Mouse (Mus musculus): ENCODE measurements around the gene Peli1. TPM values are rescaled to one million over a fixed set of nuclear protein-coding genes. Genes with fewer than 3 reads are reported as not detected.

Gene Peli1
- total RNA-seq, 1 experiment from 2014 or later, result 50.1 TPM

GRCm38 (mm10) chr11:21121737-21122136, 30.6 kb downstream of the Peli1 start:
- ATAC-seq (replicated peaks in 1 of 2; ENCODE audit: insufficient read depth in 1 of 2, low FRiP score in 2 of 2, low TSS enrichment in 1 of 2, low read depth in 1 of 2, poor library complexity in 2 of 2, severe bottlenecking in 2 of 2), result no peak

- ATAC-seq (replicated peaks in 1 of 2; ENCODE audit: insufficient read depth in 1 of 2, low FRiP score in 2 of 2, low TSS enrichment in 1 of 2, low read depth in 1 of 2, poor library complexity in 2 of 2, severe bottlenecking in 2 of 2), result no peak
These were observed 31.3 kb downstream of the Peli1 start for GRCm38 (mm10) chr11:21122399-21122798.

GRCm38 (mm10) chr11:21131692-21132091, 40.6 kb downstream of the Peli1 start:
- no peak for ATAC-seq (replicated peaks in 1 of 2; ENCODE audit: insufficient read depth in 1 of 2, low FRiP score in 2 of 2, low TSS enrichment in 1 of 2, low read depth in 1 of 2, poor library complexity in 2 of 2, severe bottlenecking in 2 of 2)

- ATAC-seq (replicated peaks in 1 of 2; ENCODE audit: insufficient read depth in 1 of 2, low FRiP score in 2 of 2, low TSS enrichment in 1 of 2, low read depth in 1 of 2, poor library complexity in 2 of 2, severe bottlenecking in 2 of 2), result peak in 1 of 2 experiments; percentile 45; a peak in 2 of 4 replicates
These were observed 43.9 kb downstream of the Peli1 start for GRCm38 (mm10) chr11:21134875-21135451.

GRCm38 (mm10) chr11:21139453-21139852, 48.4 kb downstream of the Peli1 start:
- ATAC-seq (replicated peaks in 1 of 2; ENCODE audit: insufficient read depth in 1 of 2, low FRiP score in 2 of 2, low TSS enrichment in 1 of 2, low read depth in 1 of 2, poor library complexity in 2 of 2, severe bottlenecking in 2 of 2), result no peak

GRCm38 (mm10) chr11:21141242-21141641, 50.2 kb downstream of the Peli1 start:
- no peak for ATAC-seq (replicated peaks in 1 of 2; ENCODE audit: insufficient read depth in 1 of 2, low FRiP score in 2 of 2, low TSS enrichment in 1 of 2, low read depth in 1 of 2, poor library complexity in 2 of 2, severe bottlenecking in 2 of 2)

GRCm38 (mm10) chr11:21141755-21142154, 50.7 kb downstream of the Peli1 start:
- ATAC-seq (replicated peaks in 1 of 2; ENCODE audit: insufficient read depth in 1 of 2, low FRiP score in 2 of 2, low TSS enrichment in 1 of 2, low read depth in 1 of 2, poor library complexity in 2 of 2, severe bottlenecking in 2 of 2), result no peak

- no peak for ATAC-seq (replicated peaks in 1 of 2; ENCODE audit: insufficient read depth in 1 of 2, low FRiP score in 2 of 2, low TSS enrichment in 1 of 2, low read depth in 1 of 2, poor library complexity in 2 of 2, severe bottlenecking in 2 of 2)
These were observed 58.4 kb downstream of the Peli1 start for GRCm38 (mm10) chr11:21149476-21149875.

GRCm38 (mm10) chr11:21150316-21150715, 59.2 kb downstream of the Peli1 start:
- no peak for ATAC-seq (replicated peaks in 1 of 2; ENCODE audit: insufficient read depth in 1 of 2, low FRiP score in 2 of 2, low TSS enrichment in 1 of 2, low read depth in 1 of 2, poor library complexity in 2 of 2, severe bottlenecking in 2 of 2)

GRCm38 (mm10) chr11:21151672-21152071, 60.6 kb downstream of the Peli1 start:
- no peak for ATAC-seq (replicated peaks in 1 of 2; ENCODE audit: insufficient read depth in 1 of 2, low FRiP score in 2 of 2, low TSS enrichment in 1 of 2, low read depth in 1 of 2, poor library complexity in 2 of 2, severe bottlenecking in 2 of 2)

- ATAC-seq (replicated peaks in 1 of 2; ENCODE audit: insufficient read depth in 1 of 2, low FRiP score in 2 of 2, low TSS enrichment in 1 of 2, low read depth in 1 of 2, poor library complexity in 2 of 2, severe bottlenecking in 2 of 2), result no peak
These were observed 62.0 kb downstream of the Peli1 start for GRCm38 (mm10) chr11:21153111-21153510.

- ATAC-seq (replicated peaks in 1 of 2; ENCODE audit: insufficient read depth in 1 of 2, low FRiP score in 2 of 2, low TSS enrichment in 1 of 2, low read depth in 1 of 2, poor library complexity in 2 of 2, severe bottlenecking in 2 of 2), result no peak
These were observed 66.5 kb downstream of the Peli1 start for GRCm38 (mm10) chr11:21157595-21157994.

GRCm38 (mm10) chr11:21162093-21162492, 71.0 kb downstream of the Peli1 start:
- no peak for ATAC-seq (replicated peaks in 1 of 2; ENCODE audit: insufficient read depth in 1 of 2, low FRiP score in 2 of 2, low TSS enrichment in 1 of 2, low read depth in 1 of 2, poor library complexity in 2 of 2, severe bottlenecking in 2 of 2)

GRCm38 (mm10) chr11:21163143-21163542, 72.1 kb downstream of the Peli1 start:
- no peak for ATAC-seq (replicated peaks in 1 of 2; ENCODE audit: insufficient read depth in 1 of 2, low FRiP score in 2 of 2, low TSS enrichment in 1 of 2, low read depth in 1 of 2, poor library complexity in 2 of 2, severe bottlenecking in 2 of 2)

- no peak for ATAC-seq (replicated peaks in 1 of 2; ENCODE audit: insufficient read depth in 1 of 2, low FRiP score in 2 of 2, low TSS enrichment in 1 of 2, low read depth in 1 of 2, poor library complexity in 2 of 2, severe bottlenecking in 2 of 2)
These were observed 72.6 kb downstream of the Peli1 start for GRCm38 (mm10) chr11:21163673-21164072.

- no peak for ATAC-seq (replicated peaks in 1 of 2; ENCODE audit: insufficient read depth in 1 of 2, low FRiP score in 2 of 2, low TSS enrichment in 1 of 2, low read depth in 1 of 2, poor library complexity in 2 of 2, severe bottlenecking in 2 of 2)
These were observed 73.4 kb downstream of the Peli1 start for GRCm38 (mm10) chr11:21164312-21164993.

- no peak for ATAC-seq (replicated peaks in 1 of 2; ENCODE audit: insufficient read depth in 1 of 2, low FRiP score in 2 of 2, low TSS enrichment in 1 of 2, low read depth in 1 of 2, poor library complexity in 2 of 2, severe bottlenecking in 2 of 2)
These were observed 74.0 kb downstream of the Peli1 start for GRCm38 (mm10) chr11:21164994-21165560.

GRCm38 (mm10) chr11:21166495-21167096, 75.5 kb downstream of the Peli1 start:
- ATAC-seq (replicated peaks in 1 of 2; ENCODE audit: insufficient read depth in 1 of 2, low FRiP score in 2 of 2, low TSS enrichment in 1 of 2, low read depth in 1 of 2, poor library complexity in 2 of 2, severe bottlenecking in 2 of 2), result peak; percentile 25 to 46; a peak in 3 of 4 replicates
